Mouse (Mus musculus) hindbrain, embryonic 10.5 days (tissue): ENCODE data around the gene Mcu. TPM values are rescaled to one million over a fixed set of nuclear protein-coding genes. Genes with fewer than 3 reads are reported as not detected.
A peak's percentile ranks its signal among the peaks of the same experiment; 100 is the strongest.

ENCODE experiments used
- DNase-seq: peaks from one replicate; pipeline ENCODE4 v3.0.0-alpha.2; 2017; ENCODE audit warnings: low spot score
- H3K27ac ChIP-seq: fragments of 300-500 bp; sonication (generic); 2 replicates; pipeline ENCODE4 v1.5.1; 2016; ENCODE audit warnings: mild to moderate bottlenecking, moderate library complexity
- H3K27me3 ChIP-seq: fragments of 300-500 bp; sonication (generic); 2 replicates; pipeline ENCODE4 v1.6.1; 2016; ENCODE audit warnings: mild to moderate bottlenecking; ENCODE audit not compliant: poor library complexity, insufficient read depth, severe bottlenecking
- H3K36me3 ChIP-seq: fragments of 300-500 bp; sonication (generic); 2 replicates; pipeline ENCODE4 v1.6.1; 2016; ENCODE audit warnings: mild to moderate bottlenecking, moderate library complexity
- H3K4me1 ChIP-seq: fragments of 300-500 bp; sonication (generic); replicated peaks from 2 replicates; pipeline ENCODE4 v1.6.1; 2016; ENCODE audit warnings: mild to moderate bottlenecking
- H3K4me3 ChIP-seq: fragments of 300-500 bp; sonication (generic); 2 replicates; pipeline ENCODE4 v1.5.1; 2016; ENCODE audit warnings: mild to moderate bottlenecking, moderate library complexity
- H3K9me3 ChIP-seq: fragments of 300-500 bp; sonication (generic); 2 replicates; pipeline ENCODE4 v1.6.1; 2016; ENCODE audit warnings: mild to moderate bottlenecking, moderate library complexity
- WGBS: fragments of 180-500 bp; shearing (Covaris S2); methylation state at CpG from one replicate; pipeline ENCODE4 v1.1.7; 2016; 5-methylcytosine and 5-hydroxymethylcytosine counted together
- polyA plus RNA-seq: library from polyadenylated mRNA; unstranded; fragments of >200 nt; fragmentation: Nextera tagmentation; extraction: Ambion mirVana; gene quantifications from 2 replicates; pipeline ENCODE4 v1.2.1, GENCODE M21; 2016

The Mcu gene
- polyA plus RNA-seq, 1 experiment from 2014 or later = 18.6 TPM

GRCm38 (mm10) chr10:59424453-59424852, 192.0 kb downstream of the Mcu start:
- no peak overlapping the region for H3K27ac ChIP-seq
- no peaks in the 10 kb centered on the region for H3K9me3 ChIP-seq
- no peak for DNase-seq
- 86% methylated on average over 3 of the region's 3 CpGs for WGBS
- H3K4me3 ChIP-seq = no peak overlapping the region
- no peaks in the 10 kb centered on the region for H3K36me3 ChIP-seq
- no peaks in the 10 kb centered on the region for H3K27me3 ChIP-seq
- H3K4me1 ChIP-seq = no peaks in the 10 kb centered on the region

GRCm38 (mm10) chr10:59419516-59419915, 197.0 kb downstream of the Mcu start:
- H3K4me3 ChIP-seq = no peak overlapping the region
- H3K36me3 ChIP-seq = no peaks in the 10 kb centered on the region
- no peak overlapping the region for H3K27ac ChIP-seq
- no peaks in the 10 kb centered on the region for H3K27me3 ChIP-seq
- 90% methylated on average over 4 of the region's 4 CpGs for WGBS
- H3K4me1 ChIP-seq = no peaks in the 10 kb centered on the region
- DNase-seq = no peak
- no peaks in the 10 kb centered on the region for H3K9me3 ChIP-seq

GRCm38 (mm10) chr10:59416623-59417022, 199.9 kb downstream of the Mcu start:
- H3K4me1 ChIP-seq = no peaks in the 10 kb centered on the region

GRCm38 (mm10) chr10:59413711-59414110, 202.8 kb downstream of the Mcu start:
- H3K27me3 ChIP-seq = no peaks in the 10 kb centered on the region
- no peak overlapping the region for H3K27ac ChIP-seq
- no peaks in the 10 kb centered on the region for H3K9me3 ChIP-seq
- no peaks in the 10 kb centered on the region for H3K36me3 ChIP-seq
- WGBS = 89% methylated on average over 4 of the region's 4 CpGs
- H3K4me1 ChIP-seq = peaks cover 7% of the 10 kb centered on the region; the same call in 1 of the 2 replicates
- no peak for DNase-seq
- H3K4me3 ChIP-seq = no peak overlapping the region

More at GRCm38 (mm10) chr10:59416623-59417022, 199.9 kb downstream of the Mcu start:
- H3K36me3 ChIP-seq = no peaks in the 10 kb centered on the region
- 91% methylated on average over 3 of the region's 3 CpGs for WGBS
- H3K27ac ChIP-seq = no peak overlapping the region
- no peak overlapping the region for H3K4me3 ChIP-seq
- DNase-seq = no peak
- H3K9me3 ChIP-seq = no peaks in the 10 kb centered on the region
- H3K27me3 ChIP-seq = no peaks in the 10 kb centered on the region

- Histone ChIP-seq H3K4me1 (peaks cover 7% of the 10 kb centered on the region; the same call in 1 of the 2 replicates), H3K27ac (no peak overlapping the region), H3K9me3 (no peaks in the 10 kb centered on the region), H3K27me3 (no peaks in the 10 kb centered on the region), H3K36me3 (no peaks in the 10 kb centered on the region), H3K4me3 (no peak overlapping the region)
- 80% methylated on average over 12 of the region's 12 CpGs for WGBS
- no peak for DNase-seq
Measured at GRCm38 (mm10) chr10:59410264-59410663, 206.2 kb downstream of the Mcu start.

GRCm38 (mm10) chr10:59408499-59408898, 208.0 kb downstream of the Mcu start:
- H3K27me3 ChIP-seq = no peaks in the 10 kb centered on the region
- no peaks in the 10 kb centered on the region for H3K9me3 ChIP-seq
- no peak for DNase-seq
- peaks cover 17% of the 10 kb centered on the region for H3K4me1 ChIP-seq
- WGBS = 74% methylated on average over 6 of the region's 6 CpGs
- H3K36me3 ChIP-seq = no peaks in the 10 kb centered on the region
- no peak overlapping the region for H3K4me3 ChIP-seq
- no peak overlapping the region for H3K27ac ChIP-seq

GRCm38 (mm10) chr10:59403793-59404149, 212.7 kb downstream of the Mcu start:
- Histone ChIP-seq H3K9me3 (peaks cover 4% of the 10 kb centered on the region; the same call in 1 of the 2 replicates), H3K27ac (peak overlapping the region; percentile 64; the same call in 1 of the 2 replicates), H3K4me3 (no peak overlapping the region), H3K27me3 (no peaks in the 10 kb centered on the region), H3K4me1 (peaks cover 11% of the 10 kb centered on the region), H3K36me3 (no peaks in the 10 kb centered on the region)
- 66% methylated on average over 10 of the region's 10 CpGs for WGBS
- no peak for DNase-seq

GRCm38 (mm10) chr10:59402899-59403792, 213.3 kb downstream of the Mcu start, which contains the start of gene Pla2g12b:
Gene Pla2g12b, plus strand, starts transcription at chr10:59403660.
- peaks cover 11% of the 10 kb centered on the region for H3K4me1 ChIP-seq
- DNase-seq = no peak
- no peaks in the 10 kb centered on the region for H3K36me3 ChIP-seq
- H3K4me3 ChIP-seq = no peak within 1 kb of the TSS
- H3K9me3 ChIP-seq = peaks cover 4% of the 10 kb centered on the region; the same call in 1 of the 2 replicates
- no peaks in the 10 kb centered on the region for H3K27me3 ChIP-seq
- whole genome bisulfite sequencing = 74% methylated on average over 21 of the region's 21 CpGs
- peak within 1 kb of the TSS; percentile 64; the same call in 1 of the 2 replicates for H3K27ac ChIP-seq

Other genes with a start within 250 kb of the Mcu start
- gene Gm10273, start 221.1 kb downstream of the Mcu start, polyA plus RNA-seq = 2.4 and 9.9 TPM in 2 replicates
- gene Pla2g12b, start 213.0 kb downstream of the Mcu start, polyA plus RNA-seq = not detected in 2 replicates
- gene Oit3, start 174.9 kb downstream of the Mcu start, polyA plus RNA-seq = 0.76 and 1.3 TPM in 2 replicates
- not detected in 2 replicates for gene Gm10322, start 629 bp downstream of the Mcu start, polyA plus RNA-seq
- gene Micu1, start 85.8 kb upstream of the Mcu start, polyA plus RNA-seq = 57.0 and 63.9 TPM in 2 replicates